Mouse (Mus musculus) left cerebral cortex, adult 2 months (tissue): ENCODE measurements around the gene Zbed6. TPM values are rescaled to one million over a fixed set of nuclear protein-coding genes. Genes with fewer than 3 reads are reported as not detected.
A peak's percentile ranks its signal among the peaks of the same experiment; 100 is the strongest.
"Not testable (repeated sequence)": the region's sequence is repeated elsewhere in the genome, so short reads cannot be mapped to it uniquely, and the experiment has no call there.

ENCODE experiments used
- DNase-seq, 2 experiments: peaks; one replicate each; pipeline ENCODE4 v3.0.0; 2021 to 2022; ENCODE audit warnings: low spot score in 2 of 2, mixed read lengths in 1 of 2; ENCODE audit errors: extremely low spot score in 1 of 2
- H3K27ac ChIP-seq: fragments of 200-600 bp; 2 replicates; pipeline ENCODE4 v1.8.1; 2022
- H3K4me3 ChIP-seq: fragments of 200-600 bp; 2 replicates; pipeline ENCODE4 v1.8.1; 2022
- CTCF ChIP-seq: fragments of 200-600 bp; IDR thresholded peaks from 2 replicates; pipeline ENCODE4 v1.8.1; 2022; ENCODE audit warnings: antibody characterized with exemption, mild to moderate bottlenecking, moderate library complexity
- intact Hi-C: fragments of 180-260 bp; cut with DNase I; formaldehyde crosslinking; loops from one replicate; pipeline ENCODE4 v1.15.1; 2025
- long read RNA-seq, 2 experiments: library from polyadenylated mRNA; stranded (forward); transcript quantifications; one replicate each; pipeline ENCODE4 v2.0.0; 2021; ENCODE audit warnings: borderline mapping rate in 2 of 2
- total RNA-seq, 2 experiments: library from RNA; stranded (reverse); gene quantifications; 2 replicates each; pipeline ENCODE4 v1.2.3; 2021

The Zbed6 gene
- 1 to 10 TPM; 6.3 to 7.1 TPM for total RNA-seq
- long read RNA-seq, experiment 1 = 0 reads
- long read RNA-seq, experiment 2, full-length matches to known transcripts = 2 of 2 reads
- long read RNA-seq, experiment 2, partial matches to known transcripts = 0 of 2 reads
- long read RNA-seq, experiment 2, other reads (novel, unspliced or antisense) = 0 of 2 reads

DNA sequence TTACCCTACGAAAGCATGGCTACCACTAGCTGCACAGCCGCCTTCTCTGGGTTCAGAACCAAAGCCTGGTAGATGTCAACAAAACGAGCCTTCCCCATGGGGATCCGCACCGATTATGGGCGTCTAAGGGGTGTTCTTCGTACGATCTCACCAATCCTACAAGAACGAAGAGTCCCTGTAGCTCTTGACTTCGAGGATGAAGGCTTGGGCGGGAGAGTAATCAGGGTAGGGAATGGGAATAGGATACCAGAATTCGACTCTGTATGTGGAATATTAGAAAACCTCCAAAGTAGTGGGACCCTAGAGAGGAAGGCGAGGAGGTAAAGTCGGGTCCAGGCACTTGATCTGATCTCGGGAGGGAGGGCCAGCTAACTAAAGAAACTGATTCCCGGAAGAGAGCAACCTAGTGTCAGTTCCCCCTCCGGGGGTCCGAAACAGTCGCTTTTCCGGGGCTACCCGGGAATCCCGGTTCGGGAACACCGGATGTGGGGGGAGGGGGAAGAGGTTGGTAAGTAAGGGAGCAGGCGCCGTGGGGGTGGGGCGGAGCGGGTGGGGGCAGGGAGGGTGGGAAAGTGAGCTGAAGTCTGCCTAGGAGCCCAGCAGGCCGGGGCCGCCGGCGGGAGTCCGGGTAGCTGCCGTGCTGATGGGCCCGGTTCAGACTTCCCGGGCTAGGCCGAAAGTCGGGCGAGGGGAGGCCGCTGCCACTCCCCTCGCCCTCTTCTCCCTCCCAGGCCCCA, at the start of gene Zbed6:
Gene Zbed6 (minus strand): TSS at position 420 of the 737 bp plus-strand sequence.
- Histone ChIP-seq H3K4me3 (peak within 1 kb of the TSS; percentile 77), H3K27ac (peak within 1 kb of the TSS; percentile 96)
- no peak for TF ChIP-seq CTCF
- peak; percentile 49 to 61 for DNase-seq
- intact Hi-C loops = loop anchor here (5.0 kb wide), 1 partner anchor 387 kb away; no protein-coding TSS in a partner anchor

DNA sequence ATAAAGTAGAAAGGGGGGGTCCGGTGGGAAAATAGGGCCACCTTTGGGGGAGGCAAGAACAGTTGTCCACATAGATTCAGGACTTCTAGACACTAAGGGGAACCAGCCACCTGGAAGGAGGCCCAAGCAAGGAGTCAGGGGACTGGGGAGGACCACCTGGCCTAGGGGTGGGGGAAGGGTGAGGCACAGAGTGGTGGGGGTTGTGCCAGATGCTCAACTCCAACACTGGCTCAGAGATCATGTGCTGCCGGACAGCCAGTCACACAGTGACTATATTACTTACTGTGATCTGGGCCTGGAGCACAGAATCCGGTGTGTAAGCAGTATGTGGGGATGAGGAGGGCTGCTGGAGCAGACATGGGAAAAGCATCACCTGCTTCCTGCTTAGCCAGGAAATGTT, 48.6 kb upstream of the Zbed6 start:
- TF ChIP-seq CTCF = no peak
- DNase-seq = no peak
- H3K27ac ChIP-seq = no peak overlapping the region

DNA sequence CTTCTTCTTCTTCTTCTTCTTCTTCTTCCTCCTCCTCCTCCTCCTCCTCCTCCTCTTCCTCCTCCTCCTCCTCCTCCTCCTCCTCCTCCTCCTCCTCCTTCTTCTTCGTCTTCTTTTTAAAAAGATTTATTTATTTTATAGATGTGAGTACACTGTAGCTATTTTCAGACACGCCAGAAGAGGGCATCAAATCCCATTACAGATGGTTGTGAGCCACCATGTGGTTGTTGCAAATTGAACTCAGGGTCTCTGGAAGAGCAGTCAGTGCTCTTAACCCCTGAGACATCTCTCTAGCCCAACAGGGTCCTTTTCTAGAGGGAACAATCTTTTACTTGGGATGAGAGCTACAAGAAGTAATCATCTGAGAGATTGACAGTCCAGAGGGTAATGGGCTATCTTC, 41.1 kb upstream of the Zbed6 start:
- peak; percentile 47 for TF ChIP-seq CTCF
- DNase-seq, intact Hi-C loops, H3K27ac ChIP-seq, H3K4me3 ChIP-seq: not testable (repeated sequence)

More for the DNA sequence above, 48.6 kb upstream of the Zbed6 start:
- H3K4me3 ChIP-seq = no peak overlapping the region
- intact Hi-C loops = no loop called here

DNA sequence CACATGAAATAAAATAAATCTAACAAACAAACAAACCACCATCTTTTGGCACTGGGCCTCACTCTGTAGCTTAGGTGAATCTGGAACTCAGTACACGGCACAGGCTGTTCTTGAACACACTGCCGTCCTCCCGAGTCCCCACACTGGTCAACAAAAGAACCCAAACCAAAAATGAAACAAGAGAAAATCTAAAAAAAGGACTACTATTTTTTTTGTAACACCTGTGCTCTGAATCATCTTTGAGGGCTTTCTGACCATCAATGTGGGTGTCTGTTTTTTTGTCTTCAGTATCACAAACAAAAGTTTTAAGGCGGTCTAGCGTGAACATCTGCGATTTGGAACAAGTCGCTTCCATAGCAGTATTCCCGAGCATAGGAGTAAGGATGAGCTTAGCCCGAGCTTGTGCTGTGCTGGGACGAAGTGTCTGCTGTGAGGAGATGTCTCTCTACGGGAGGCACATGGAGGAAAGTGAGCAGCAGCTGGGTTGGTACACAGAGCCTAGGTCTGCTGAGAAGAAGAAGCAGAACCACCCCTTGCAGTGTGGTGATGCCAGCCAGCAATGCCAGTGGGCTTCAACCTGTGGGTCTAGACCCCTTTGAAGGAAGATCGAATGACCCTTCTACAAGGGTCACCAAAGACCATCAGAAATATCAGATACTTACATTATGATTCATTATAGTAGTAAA, 37.4 kb upstream of the Zbed6 start:
- no peak for TF ChIP-seq CTCF
- Histone ChIP-seq H3K4me3 (no peak overlapping the region), H3K27ac (no peak overlapping the region)
- intact Hi-C loops = loop anchor here (5.0 kb wide), 1 partner anchor 66 kb away; no protein-coding TSS in a partner anchor
- no peak for DNase-seq

DNA sequence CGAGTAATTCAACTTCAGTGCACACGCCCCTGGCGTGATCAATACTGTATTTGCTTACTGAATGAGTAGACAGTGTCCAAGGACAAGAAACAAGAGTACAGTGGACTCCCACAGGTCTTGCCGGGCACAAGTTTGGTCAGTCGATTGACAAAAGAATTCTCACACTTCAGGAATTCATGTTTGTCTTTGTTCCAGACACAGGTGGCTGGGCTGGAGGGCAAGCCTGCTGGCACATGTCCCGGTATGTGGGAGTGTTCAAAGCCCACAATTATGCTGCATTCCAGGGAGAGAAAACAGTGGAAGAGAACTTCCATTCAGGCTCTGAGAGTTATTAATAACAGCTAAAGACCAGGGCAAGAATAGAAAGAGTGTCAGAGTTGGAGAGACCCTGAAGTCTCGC, 35.2 kb upstream of the Zbed6 start:
- no peak overlapping the region for H3K4me3 ChIP-seq
- intact Hi-C loops = loop anchor here (5.0 kb wide), 1 partner anchor 64 kb away; no protein-coding TSS in a partner anchor
- no peak overlapping the region for H3K27ac ChIP-seq
- no peak for TF ChIP-seq CTCF
- no peak for DNase-seq

DNA sequence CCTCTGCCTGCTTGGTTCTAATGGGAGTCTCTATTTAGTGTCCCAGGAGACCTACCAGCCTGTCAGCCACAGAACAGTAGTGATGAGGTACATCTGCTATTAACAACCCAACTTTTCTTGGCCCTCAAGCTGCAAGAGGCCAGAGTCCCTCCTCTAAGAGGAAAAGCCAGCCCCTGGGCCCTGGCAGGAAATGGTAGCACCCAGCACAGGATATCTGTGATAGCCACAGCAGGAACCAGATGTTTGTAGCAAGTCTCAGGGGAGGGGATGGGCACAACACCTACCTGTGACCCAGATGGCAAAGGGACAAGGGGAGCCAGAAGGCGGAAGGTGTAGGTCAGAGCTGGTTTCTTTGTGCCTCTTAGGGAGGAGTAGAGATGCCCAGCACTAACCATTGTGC, 34.2 kb upstream of the Zbed6 start:
- Histone ChIP-seq H3K27ac (no peak overlapping the region), H3K4me3 (no peak overlapping the region)
- intact Hi-C loops = loop anchor here (5.0 kb wide), 1 partner anchor 63 kb away; no protein-coding TSS in a partner anchor
- TF ChIP-seq CTCF = no peak
- DNase-seq = no peak

DNA sequence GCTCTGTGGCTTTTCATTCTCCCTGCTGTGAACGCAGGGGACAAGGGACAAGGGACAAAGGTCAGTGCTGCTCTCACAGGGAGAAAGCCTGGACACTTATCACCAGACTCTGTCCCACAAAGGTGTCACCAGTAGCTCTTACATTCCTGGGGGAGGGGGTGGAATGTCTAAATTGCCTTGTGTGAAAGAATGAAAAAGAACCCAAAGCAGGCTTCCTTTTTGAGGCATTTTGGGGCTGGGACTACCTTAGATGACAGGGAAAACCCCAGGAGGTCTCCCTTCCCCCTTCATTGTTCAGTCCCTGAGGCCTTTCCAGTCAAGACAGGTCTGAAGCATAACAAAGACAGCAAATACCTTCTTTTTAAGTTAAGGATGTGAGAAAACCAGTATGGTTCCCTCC, 33.6 kb upstream of the Zbed6 start:
- intact Hi-C loops = no loop called here
- no peak for DNase-seq
- Histone ChIP-seq H3K4me3 (no peak overlapping the region), H3K27ac (no peak overlapping the region)
- no peak for TF ChIP-seq CTCF

DNA sequence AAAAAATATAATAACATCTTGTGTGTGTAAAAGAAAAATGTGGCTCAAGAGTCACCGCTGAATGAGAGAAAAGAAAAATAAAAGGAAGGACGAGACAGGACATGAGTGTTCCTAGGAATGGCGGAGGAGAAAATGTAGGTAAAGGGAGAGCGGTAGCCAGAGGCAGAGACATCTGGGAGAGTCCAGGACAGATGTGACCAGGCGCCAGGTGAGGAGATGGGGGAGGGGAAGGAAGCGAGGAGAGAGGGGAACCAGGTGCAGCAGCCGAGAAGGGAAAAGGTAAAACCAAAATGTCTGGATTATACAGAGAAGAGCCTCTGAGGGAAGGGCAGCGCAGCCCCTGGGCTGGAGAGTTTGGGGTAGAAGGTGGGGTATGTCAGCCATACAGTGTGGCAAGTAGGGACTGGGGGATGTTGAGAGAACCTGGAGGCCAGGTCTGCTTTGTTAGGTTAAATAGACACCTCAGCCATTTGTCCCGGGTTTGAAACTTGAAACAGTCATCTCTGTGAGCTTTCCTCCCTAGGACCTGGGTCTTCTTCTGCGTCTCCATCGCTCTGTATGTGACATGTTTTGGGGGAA, 32.9 kb upstream of the Zbed6 start:
- DNase-seq = no peak
- Histone ChIP-seq H3K4me3 (no peak overlapping the region), H3K27ac (no peak overlapping the region)
- TF ChIP-seq CTCF = no peak
- intact Hi-C loops = no loop called here

DNA sequence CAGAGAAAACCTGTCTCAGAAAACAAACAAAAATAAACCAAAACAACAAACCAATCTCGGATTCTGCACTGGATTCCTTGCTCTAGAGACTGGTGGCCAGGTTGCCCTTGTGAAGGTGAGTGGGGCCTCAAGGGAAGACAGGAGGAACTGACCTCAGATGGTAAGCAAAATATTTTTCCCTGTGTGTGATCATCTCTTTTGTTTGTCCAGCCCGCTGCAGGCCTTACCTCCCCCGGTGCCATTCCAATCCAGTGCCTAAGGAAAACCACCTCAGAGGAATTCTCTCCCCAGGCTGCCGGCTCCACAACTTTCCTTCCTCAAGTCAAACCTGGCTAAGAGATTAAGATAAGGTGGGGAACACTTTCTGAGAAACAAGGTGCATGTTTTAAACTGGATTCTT, 31.5 kb upstream of the Zbed6 start:
- no peak for DNase-seq
- no peak for TF ChIP-seq CTCF
- H3K4me3 ChIP-seq = no peak overlapping the region
- no peak overlapping the region for H3K27ac ChIP-seq
- intact Hi-C loops = no loop called here

DNA sequence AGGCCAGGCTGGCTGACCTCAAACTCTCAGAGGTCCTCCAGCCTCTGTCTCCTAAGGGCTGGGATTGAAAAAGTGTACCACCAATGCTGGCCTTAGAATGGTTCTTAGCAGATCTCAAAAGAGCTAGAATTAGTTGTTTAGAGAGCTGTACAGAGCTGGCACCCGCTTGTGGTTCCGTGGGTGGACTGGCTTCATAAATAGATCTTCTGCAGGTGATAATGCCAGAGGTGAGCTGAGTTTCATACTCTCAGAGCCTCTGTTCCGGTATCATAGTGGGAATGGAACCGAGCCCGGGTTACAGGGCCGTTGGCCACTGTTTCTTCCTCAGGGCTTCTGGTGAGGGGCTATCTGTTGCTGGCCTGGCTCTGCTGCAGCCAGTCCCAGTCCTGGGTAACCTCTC, 30.4 kb upstream of the Zbed6 start:
- TF ChIP-seq CTCF = no peak
- intact Hi-C loops = no loop called here
- Histone ChIP-seq H3K4me3 (no peak overlapping the region), H3K27ac (no peak overlapping the region)
- DNase-seq = no peak

DNA sequence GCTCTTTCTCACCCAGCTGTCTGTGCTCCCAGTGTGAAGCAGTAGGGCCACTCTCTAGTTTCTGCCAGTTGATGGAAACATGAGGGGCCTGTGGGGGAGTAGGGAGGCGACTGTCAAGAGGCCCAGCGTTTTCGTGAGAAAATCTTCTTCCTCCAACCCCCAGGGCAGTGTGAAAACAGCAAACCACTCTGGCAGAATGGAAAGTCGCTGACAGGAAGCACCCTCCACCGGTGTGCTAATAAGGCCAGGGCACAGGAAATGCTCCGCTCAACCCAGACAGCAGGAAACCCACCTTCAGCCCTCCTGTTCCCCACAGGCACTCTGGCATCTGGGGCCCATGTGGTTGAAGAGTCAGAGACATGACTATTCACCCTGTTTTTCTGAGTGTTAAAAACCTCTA, 29.2 kb upstream of the Zbed6 start, which contains the start of gene Lax1:
Gene Lax1 (minus strand): TSS at position 212 of the 400 bp plus-strand sequence.
- no peak for TF ChIP-seq CTCF
- DNase-seq = no peak
- Histone ChIP-seq H3K27ac (no peak within 1 kb of the TSS), H3K4me3 (no peak within 1 kb of the TSS)
- intact Hi-C loops = no loop called here

DNA sequence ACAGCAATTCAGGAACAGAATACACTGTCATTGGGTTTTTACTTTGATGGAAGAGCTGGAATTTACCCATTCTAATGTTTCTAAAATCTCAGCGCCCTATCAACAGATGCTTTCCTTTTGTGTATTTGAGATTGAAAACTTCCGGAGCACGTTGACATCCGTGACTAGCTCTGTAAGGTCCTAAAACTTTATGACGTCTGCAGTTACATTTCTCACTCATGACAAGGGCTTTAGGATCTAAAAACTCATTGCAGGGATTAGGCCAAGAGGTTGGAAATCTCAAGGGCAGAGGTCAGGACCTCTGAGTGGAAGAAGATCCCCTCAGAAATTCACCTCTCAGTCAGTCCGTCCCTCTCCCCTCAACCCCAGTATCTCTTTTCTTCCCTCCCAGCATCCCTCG, 27.6 kb upstream of the Zbed6 start:
- intact Hi-C loops = no loop called here
- TF ChIP-seq CTCF = no peak
- Histone ChIP-seq H3K27ac (no peak overlapping the region), H3K4me3 (no peak overlapping the region)
- DNase-seq = no peak
